Mouse (Mus musculus): Measurements from ENCODE around the gene Klhdc1. TPM values are rescaled to one million over a fixed set of nuclear protein-coding genes. Genes with fewer than 3 reads are reported as not detected.

Klhdc1 gene
- polyA plus RNA-seq, 1 experiment = 5.9 TPM

DNA sequence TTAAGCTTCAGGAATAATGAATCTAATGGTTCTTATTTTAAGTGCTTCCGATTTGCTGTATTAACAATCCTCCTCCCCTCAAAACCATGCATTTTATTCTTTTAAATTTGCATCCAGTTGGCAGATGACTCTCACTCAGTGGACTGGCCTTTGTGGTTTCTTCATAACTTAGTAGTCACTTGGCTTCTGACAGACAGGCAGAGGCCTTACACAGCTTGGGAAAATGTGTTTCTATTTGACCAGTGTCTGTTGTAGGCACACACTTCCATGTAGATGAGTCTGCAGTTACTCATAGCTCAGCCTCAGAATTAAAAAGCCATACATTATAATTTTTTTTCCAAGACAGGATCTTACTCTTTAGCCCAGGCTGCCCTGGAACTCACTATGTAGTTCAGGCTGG is 12.8 kb downstream of the Klhdc1 start:
- Histone ChIP-seq H3K4me1 (ENCODE audit: control insufficient read depth, insufficient read depth, low read length) (no peaks in the 10 kb centered on the region), H3K4me3 (ENCODE audit: insufficient read depth, low read length) (no peak overlapping the region), H3K27ac (ENCODE audit: insufficient read depth, low read length) (no peak overlapping the region)
- no peak for TF ChIP-seq POLR2A (IDR thresholded peaks at IDR 0.05; ENCODE audit: low read depth, low read length)

DNA sequence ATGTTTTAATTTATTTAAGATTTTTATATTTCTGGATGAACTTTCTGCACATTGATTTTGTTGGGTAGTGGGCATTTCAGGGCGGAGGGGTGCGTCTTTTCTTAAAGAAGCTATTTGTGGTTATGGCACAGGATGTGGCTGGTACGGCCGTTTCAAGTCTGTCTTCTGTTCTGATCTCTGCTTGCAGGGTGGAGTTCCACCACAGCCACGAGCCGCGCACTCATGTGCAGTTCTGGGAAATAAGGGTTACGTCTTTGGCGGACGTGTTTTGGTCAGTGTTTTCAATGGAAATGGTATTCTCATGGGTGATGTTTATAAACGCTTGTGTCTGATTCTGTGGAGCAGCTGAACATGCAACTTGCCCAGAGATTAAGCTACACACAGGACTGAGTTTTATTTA is 16.9 kb downstream of the Klhdc1 start:
- Histone ChIP-seq H3K4me3 (ENCODE audit: insufficient read depth, low read length) (no peak overlapping the region), H3K27ac (ENCODE audit: insufficient read depth, low read length) (no peak overlapping the region), H3K4me1 (ENCODE audit: control insufficient read depth, insufficient read depth, low read length) (no peaks in the 10 kb centered on the region)
- TF ChIP-seq POLR2A (IDR thresholded peaks at IDR 0.05; ENCODE audit: low read depth, low read length) (no peak), CTCF (IDR thresholded peaks at IDR 0.05; ENCODE audit: borderline replicate concordance, insufficient read depth, low read length) (no peak)

DNA sequence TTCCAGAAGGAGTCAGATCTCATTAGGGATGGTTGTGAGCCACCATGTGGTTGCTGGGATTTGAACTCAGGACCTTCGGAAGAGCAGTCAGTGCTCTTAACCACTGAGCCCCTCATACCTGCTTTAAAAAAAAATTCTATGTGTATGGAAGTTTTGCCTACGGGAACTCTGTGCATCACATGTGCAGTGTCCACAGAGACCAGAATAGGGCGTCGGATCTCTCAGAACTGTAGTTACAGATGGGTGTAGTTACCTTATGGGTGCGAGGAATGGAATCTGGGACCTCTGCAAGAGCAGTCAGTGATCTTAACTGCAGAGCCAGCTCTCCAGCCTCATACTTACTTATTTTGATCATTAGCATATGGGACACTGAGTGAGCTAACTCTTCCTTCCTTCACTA is 21.3 kb downstream of the Klhdc1 start:
- Histone ChIP-seq H3K27ac (ENCODE audit: insufficient read depth, low read length) (no peak overlapping the region), H3K4me3 (ENCODE audit: insufficient read depth, low read length) (no peak overlapping the region), H3K4me1 (ENCODE audit: control insufficient read depth, insufficient read depth, low read length) (no peaks in the 10 kb centered on the region)
- no peak for TF ChIP-seq CTCF (IDR thresholded peaks at IDR 0.05; ENCODE audit: borderline replicate concordance, insufficient read depth, low read length)

DNA sequence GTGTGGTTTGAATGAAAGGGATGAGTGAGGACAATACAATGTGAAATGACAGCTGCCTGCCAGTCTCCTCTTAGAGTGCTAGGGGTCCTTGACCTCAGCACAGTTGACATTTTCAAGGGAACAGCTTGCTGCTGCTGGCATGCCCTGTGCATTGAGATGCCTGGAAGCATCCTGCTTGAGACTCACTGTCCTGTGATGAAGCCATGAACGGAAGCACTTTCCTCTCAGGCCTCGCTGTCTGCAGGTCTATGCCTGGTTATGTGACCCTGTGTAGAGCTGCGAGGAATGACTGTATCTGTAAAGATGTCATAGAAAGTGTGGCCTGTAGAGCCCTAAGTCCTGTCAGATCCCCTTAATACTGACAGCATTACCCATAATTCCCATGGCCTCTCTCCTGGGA is 24.1 kb downstream of the Klhdc1 start:
- TF ChIP-seq CTCF (IDR thresholded peaks at IDR 0.05; ENCODE audit: borderline replicate concordance, insufficient read depth, low read length) = no peak
- TF ChIP-seq POLR2A (IDR thresholded peaks at IDR 0.05; ENCODE audit: low read depth, low read length) = no peak
- Histone ChIP-seq H3K4me3 (ENCODE audit: insufficient read depth, low read length) (no peak overlapping the region), H3K4me1 (ENCODE audit: control insufficient read depth, insufficient read depth, low read length) (no peaks in the 10 kb centered on the region), H3K27ac (ENCODE audit: insufficient read depth, low read length) (no peak overlapping the region)

DNA sequence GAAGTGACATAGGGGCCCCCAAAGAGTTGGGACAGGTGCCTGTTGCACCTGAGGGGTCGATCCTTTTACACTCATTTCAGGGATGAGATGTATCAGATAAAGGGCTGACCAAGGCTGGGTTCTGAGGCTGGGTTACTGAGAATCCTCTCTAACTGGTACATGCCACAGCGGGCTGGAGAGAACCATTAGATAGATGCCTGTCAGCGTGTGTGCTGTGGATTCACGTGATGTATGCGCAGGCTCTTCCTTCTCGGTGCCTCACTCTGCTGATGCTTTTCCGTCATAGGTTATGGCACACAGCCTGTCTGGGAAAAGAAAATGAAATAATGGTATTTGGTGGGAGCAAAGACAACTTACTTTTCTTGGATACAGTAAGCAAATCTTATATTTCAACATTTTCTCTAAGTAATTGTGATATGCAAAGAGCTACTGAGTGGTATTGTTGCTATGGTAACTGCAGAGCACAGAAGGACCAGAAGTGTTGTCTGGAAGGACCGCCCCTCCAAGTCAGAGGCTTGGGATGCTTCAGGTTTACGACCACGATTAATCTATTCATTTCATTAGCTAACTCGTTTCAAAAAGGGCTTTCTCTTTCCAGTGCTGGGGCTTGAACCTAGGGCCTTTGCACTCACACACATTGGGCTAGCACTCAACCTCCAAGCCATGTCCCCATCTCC is 27.1 kb downstream of the Klhdc1 start:
- Histone ChIP-seq H3K27ac (ENCODE audit: insufficient read depth, low read length) (no peak overlapping the region), H3K4me1 (ENCODE audit: control insufficient read depth, insufficient read depth, low read length) (no peaks in the 10 kb centered on the region), H3K4me3 (ENCODE audit: insufficient read depth, low read length) (no peak overlapping the region)
- TF ChIP-seq POLR2A (IDR thresholded peaks at IDR 0.05; ENCODE audit: low read depth, low read length) (no peak), CTCF (IDR thresholded peaks at IDR 0.05; ENCODE audit: borderline replicate concordance, insufficient read depth, low read length) (no peak)

DNA sequence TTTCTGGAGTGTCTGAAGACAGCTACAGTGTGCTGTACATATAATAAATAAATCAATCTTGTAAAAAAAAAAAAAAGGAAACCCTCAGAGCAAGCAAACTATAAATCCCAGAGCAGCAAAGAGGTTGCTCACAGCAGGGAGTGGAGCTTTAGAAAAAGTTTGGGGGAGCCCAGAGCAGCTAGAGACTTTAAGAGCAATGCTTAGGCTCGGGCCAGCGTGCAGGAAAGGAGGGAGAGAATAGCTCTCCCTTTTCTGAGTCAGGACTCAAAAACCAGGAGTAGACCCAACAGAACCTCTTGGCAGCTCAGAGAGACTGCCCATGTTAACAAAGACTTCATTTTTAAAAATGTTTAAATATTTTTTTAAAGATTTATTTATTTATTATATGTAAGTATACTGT is 28.0 kb downstream of the Klhdc1 start:
- TF ChIP-seq CTCF (IDR thresholded peaks at IDR 0.05; ENCODE audit: borderline replicate concordance, insufficient read depth, low read length) (no peak), POLR2A (IDR thresholded peaks at IDR 0.05; ENCODE audit: low read depth, low read length) (no peak)
- Histone ChIP-seq H3K4me1 (ENCODE audit: control insufficient read depth, insufficient read depth, low read length) (no peaks in the 10 kb centered on the region), H3K4me3 (ENCODE audit: insufficient read depth, low read length) (no peak overlapping the region), H3K27ac (ENCODE audit: insufficient read depth, low read length) (no peak overlapping the region)

DNA sequence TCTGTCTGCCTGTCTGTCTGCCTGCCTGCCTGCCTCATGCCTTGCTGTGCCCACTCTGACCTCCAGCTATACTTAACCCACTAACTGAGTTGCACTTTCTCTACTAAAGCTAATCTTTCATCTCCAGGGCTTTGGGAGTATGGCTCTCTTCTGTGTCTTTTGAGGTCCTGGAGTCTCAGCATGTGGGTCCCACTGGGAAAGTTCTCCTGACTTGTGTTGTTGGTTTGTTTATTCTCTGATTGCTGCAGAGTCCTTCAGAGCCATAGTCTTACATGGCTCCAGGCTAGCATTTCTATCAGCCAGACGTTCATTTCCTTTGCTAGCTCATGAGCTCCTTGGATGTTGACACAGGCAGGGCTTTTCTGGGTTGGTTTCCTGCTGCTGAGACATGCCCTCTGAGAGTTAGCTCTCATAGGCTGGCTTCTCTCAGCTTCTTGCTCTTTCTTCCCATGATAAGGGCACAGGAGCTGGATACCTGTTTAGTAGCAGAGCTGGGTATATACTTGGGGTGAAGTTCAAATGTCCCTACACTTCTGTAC is 39.0 kb downstream of the Klhdc1 start:
- H3K27ac ChIP-seq (ENCODE audit: insufficient read depth, low read length) = no peak overlapping the region
- TF ChIP-seq POLR2A (IDR thresholded peaks at IDR 0.05; ENCODE audit: low read depth, low read length) (no peak), CTCF (IDR thresholded peaks at IDR 0.05; ENCODE audit: borderline replicate concordance, insufficient read depth, low read length) (no peak)

DNA sequence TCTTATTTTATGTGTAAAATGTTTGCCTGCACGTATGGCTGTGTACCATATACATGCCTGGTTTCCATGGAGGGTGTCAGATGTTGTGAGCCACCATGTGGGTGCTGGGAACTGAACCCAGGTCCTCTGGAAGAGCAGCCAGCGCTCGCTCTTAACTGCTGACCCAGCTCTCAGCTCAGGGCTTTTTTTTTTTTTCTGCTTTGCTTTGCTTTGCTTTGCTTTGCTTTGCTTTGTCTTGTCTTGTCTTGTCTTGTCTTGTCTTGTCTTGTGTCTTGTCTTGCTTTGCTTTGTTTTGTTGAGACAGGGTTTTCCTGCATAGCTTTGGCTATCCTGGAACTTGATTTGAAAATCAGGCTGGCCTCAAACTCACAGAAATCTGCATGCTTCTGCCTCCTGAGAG is 39.9 kb downstream of the Klhdc1 start:
- H3K27ac ChIP-seq (ENCODE audit: insufficient read depth, low read length) = no peak overlapping the region
- no peaks in the 10 kb centered on the region for H3K4me1 ChIP-seq (ENCODE audit: control insufficient read depth, insufficient read depth, low read length)
- TF ChIP-seq POLR2A (IDR thresholded peaks at IDR 0.05; ENCODE audit: low read depth, low read length) = no peak

More for the DNA sequence above, 39.0 kb downstream of the Klhdc1 start:
- Histone ChIP-seq H3K4me1 (ENCODE audit: control insufficient read depth, insufficient read depth, low read length) (no peaks in the 10 kb centered on the region), H3K4me3 (ENCODE audit: insufficient read depth, low read length) (no peak overlapping the region)

DNA sequence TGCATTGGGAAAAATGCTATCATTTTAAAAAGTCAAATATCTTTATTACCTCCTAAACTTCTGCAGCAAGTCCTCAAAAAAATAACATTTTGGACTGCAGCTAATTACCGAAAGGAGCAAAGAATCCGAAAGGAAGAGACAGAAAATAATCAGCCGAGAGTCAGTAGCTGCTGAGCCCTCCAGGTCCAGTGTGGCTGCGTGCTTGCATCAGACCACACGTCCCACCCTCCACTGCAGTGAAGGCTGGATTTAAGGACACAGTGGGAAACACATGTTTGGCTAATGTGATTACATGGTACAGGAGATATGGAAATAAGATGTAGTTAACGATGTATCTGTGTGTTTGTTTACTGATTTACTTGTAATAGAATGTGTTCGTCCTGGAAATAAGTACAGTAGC is 42.2 kb downstream of the Klhdc1 start:
- TF ChIP-seq POLR2A (IDR thresholded peaks at IDR 0.05; ENCODE audit: low read depth, low read length) (no peak), CTCF (IDR thresholded peaks at IDR 0.05; ENCODE audit: borderline replicate concordance, insufficient read depth, low read length) (no peak)
- Histone ChIP-seq H3K4me1 (ENCODE audit: control insufficient read depth, insufficient read depth, low read length) (no peaks in the 10 kb centered on the region), H3K4me3 (ENCODE audit: insufficient read depth, low read length) (no peak overlapping the region), H3K27ac (ENCODE audit: insufficient read depth, low read length) (no peak overlapping the region)

More for the DNA sequence above, 39.9 kb downstream of the Klhdc1 start:
- H3K4me3 ChIP-seq (ENCODE audit: insufficient read depth, low read length) = no peak overlapping the region

DNA sequence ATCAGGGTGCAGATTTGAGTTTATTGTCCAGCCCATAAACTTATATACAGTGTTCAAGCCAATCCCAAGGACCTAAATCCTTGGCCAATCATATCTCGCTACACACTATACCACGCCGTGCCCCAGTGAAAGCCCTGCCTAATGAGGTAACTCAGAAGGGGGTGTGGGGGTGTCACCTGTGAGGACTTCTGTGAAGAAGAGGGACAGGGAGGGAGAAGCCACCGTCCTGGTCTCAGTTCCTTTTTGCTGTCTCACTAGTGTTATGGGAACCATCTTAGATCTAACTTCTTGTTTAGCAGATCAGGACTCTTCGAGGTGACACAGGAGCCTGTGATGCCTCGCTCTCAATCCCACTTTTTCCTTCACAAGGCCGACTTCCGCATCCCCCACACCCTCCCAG is 46.6 kb downstream of the Klhdc1 start:
- TF ChIP-seq POLR2A (IDR thresholded peaks at IDR 0.05; ENCODE audit: low read depth, low read length) = no peak
- TF ChIP-seq CTCF (IDR thresholded peaks at IDR 0.05; ENCODE audit: borderline replicate concordance, insufficient read depth, low read length) = no peak
- Histone ChIP-seq H3K4me1 (ENCODE audit: control insufficient read depth, insufficient read depth, low read length) (no peaks in the 10 kb centered on the region), H3K27ac (ENCODE audit: insufficient read depth, low read length) (no peak overlapping the region), H3K4me3 (ENCODE audit: insufficient read depth, low read length) (no peak overlapping the region)

DNA sequence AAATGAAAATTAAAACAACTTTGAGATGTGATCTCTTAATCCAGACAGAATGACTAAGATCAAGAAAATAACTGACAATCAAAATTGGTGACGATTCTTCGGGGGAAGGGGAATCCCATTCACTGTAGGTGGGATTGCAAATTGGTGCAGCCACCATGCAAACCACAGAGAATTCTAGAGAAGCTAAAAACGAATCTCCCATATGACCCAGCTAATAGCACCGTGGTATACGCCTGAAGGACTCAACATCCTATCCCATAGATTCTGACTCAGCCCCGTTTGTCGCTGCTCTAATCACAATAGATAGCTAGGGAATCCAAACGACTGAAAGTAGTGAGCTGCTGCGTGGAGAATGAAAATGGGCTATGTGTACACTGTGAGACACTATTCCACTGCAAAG is 47.7 kb downstream of the Klhdc1 start:
- H3K4me1 ChIP-seq (ENCODE audit: control insufficient read depth, insufficient read depth, low read length) = no peaks in the 10 kb centered on the region
- no peak overlapping the region for H3K4me3 ChIP-seq (ENCODE audit: insufficient read depth, low read length)
- H3K27ac ChIP-seq (ENCODE audit: insufficient read depth, low read length) = no peak overlapping the region
- TF ChIP-seq POLR2A (IDR thresholded peaks at IDR 0.05; ENCODE audit: low read depth, low read length) (no peak), CTCF (IDR thresholded peaks at IDR 0.05; ENCODE audit: borderline replicate concordance, insufficient read depth, low read length) (no peak)

Measured in embryonic fibroblast, embryonic 13.5 days (primary cell).